Mouse (Mus musculus) megakaryocyte-erythroid progenitor cell, adult 5-6 weeks (primary cell): ENCODE results near the gene Hist1h4m. TPM values are rescaled to one million over a fixed set of nuclear protein-coding genes. Genes with fewer than 3 reads are reported as not detected.
A peak's percentile ranks its signal among the peaks of the same experiment; 100 is the strongest.

Experiments
- ATAC-seq: replicated peaks from 2 replicates; pipeline ENCODE4 v1.8.0; 2016; ENCODE audit warnings: mild to moderate bottlenecking, inconsistent platforms; ENCODE audit not compliant: severe bottlenecking, poor library complexity, low FRiP score, low TSS enrichment
- total RNA-seq, 2 experiments: library from RNA; stranded (forward) in 1 of 2; stranded (reverse) in 1 of 2; fragments of 200-1000, 215-1000 nt in 1 of 2; fragments of >200 nt in 1 of 2; fragmentation: Nextera tagmentation in 1 of 2; gene quantifications; 2 replicates each; pipeline ENCODE4 v1.2.3; 2014 to 2017

Gene Hist1h4m
- total RNA-seq (2014; fragmentation: Nextera tagmentation): 256 and 298 TPM in 2 replicates
- 1,434 and 2,567 TPM in 2 replicates for total RNA-seq (2017)

- peak; percentile 50 for ATAC-seq
Observed at GRCm38 (mm10) chr13:21811539-21811938, at the start of gene Hist1h4m. Hist1h4m (plus strand) TSS chr13:21811746.

GRCm38 (mm10) chr13:21778814-21779766 lies 32.5 kb upstream of the Hist1h4m start:
- ATAC-seq: peak; percentile 53

- ATAC-seq: peak; percentile 49
Observed at GRCm38 (mm10) chr13:21779767-21780731, 31.5 kb upstream of the Hist1h4m start, which contains the start of gene Hist1h1b. Hist1h1b (minus strand) TSS chr13:21780625.

GRCm38 (mm10) chr13:21781021-21781555 lies 30.5 kb upstream of the Hist1h4m start:
- ATAC-seq: no peak

- no peak for ATAC-seq
Observed at GRCm38 (mm10) chr13:21781639-21782038, 29.9 kb upstream of the Hist1h4m start.

GRCm38 (mm10) chr13:21782361-21783254 lies 28.9 kb upstream of the Hist1h4m start:
- peak; percentile 7 for ATAC-seq

GRCm38 (mm10) chr13:21783255-21783617 lies 28.3 kb upstream of the Hist1h4m start, which contains the start of gene Hist1h3i:
Hist1h3i (minus strand) TSS chr13:21783370.
- ATAC-seq: peak; percentile 28

GRCm38 (mm10) chr13:21783734-21784161 lies 27.8 kb upstream of the Hist1h4m start:
- ATAC-seq: no peak

GRCm38 (mm10) chr13:21784311-21784710 lies 27.2 kb upstream of the Hist1h4m start:
- ATAC-seq: no peak

- 0 out of 2 replicates have a peak, but pooled peaks have one; percentile 4 for ATAC-seq
Observed at GRCm38 (mm10) chr13:21786189-21786898, 25.2 kb upstream of the Hist1h4m start.

- peak; percentile 82 for ATAC-seq
Observed at GRCm38 (mm10) chr13:21786899-21787629, 24.5 kb upstream of the Hist1h4m start, which contains the start of the genes Hist1h2an and Hist1h2bp. Hist1h2an (minus strand) TSS chr13:21787218. Hist1h2bp (plus strand) TSS chr13:21787461.

GRCm38 (mm10) chr13:21787760-21788593 lies 23.6 kb upstream of the Hist1h4m start:
- ATAC-seq: no peak

GRCm38 (mm10) chr13:21789925-21790324 lies 21.6 kb upstream of the Hist1h4m start:
- ATAC-seq: no peak

- ATAC-seq: no peak
Observed at GRCm38 (mm10) chr13:21790601-21791283, 20.8 kb upstream of the Hist1h4m start.

GRCm38 (mm10) chr13:21795584-21795983 lies 16.0 kb upstream of the Hist1h4m start:
- no peak for ATAC-seq

- ATAC-seq: peak; percentile 91
Observed at GRCm38 (mm10) chr13:21797163-21797562, 14.4 kb upstream of the Hist1h4m start.
